Mouse (Mus musculus) embryonic facial prominence, embryonic 11.5 days (tissue): ENCODE data around the gene Rasef. TPM values are rescaled to one million over a fixed set of nuclear protein-coding genes. Genes with fewer than 3 reads are reported as not detected.
A peak's percentile ranks its signal among the peaks of the same experiment; 100 is the strongest.

Experiments
- ATAC-seq: fragments of 200-750 bp; cut with Nextera tagmentation; replicated peaks from 2 replicates; pipeline ENCODE4 v1.8.0; 2017; ENCODE audit warnings: low read depth; ENCODE audit not compliant: insufficient number of reproducible peaks, low FRiP score, low TSS enrichment
- DNase-seq: peaks from one replicate; pipeline ENCODE4 v3.0.0-alpha.2; 2015; ENCODE audit warnings: low spot score
- H3K27ac ChIP-seq: fragments of 300-500 bp; sonication (generic); replicated peaks from 2 replicates; pipeline ENCODE4 v1.5.1; 2014; ENCODE audit warnings: mild to moderate bottlenecking, low read depth, low read length, control low read depth
- H3K27me3 ChIP-seq: fragments of 300-500 bp; sonication (generic); 2 replicates; pipeline ENCODE4 v1.6.1; 2014; ENCODE audit warnings: mild to moderate bottlenecking, low read length, moderate library complexity, mixed read lengths; ENCODE audit not compliant: control insufficient read depth, insufficient read depth
- H3K36me3 ChIP-seq: fragments of 300-500 bp; sonication (generic); replicated peaks from 2 replicates; pipeline ENCODE4 v1.6.1; 2014; ENCODE audit warnings: low read depth, mild to moderate bottlenecking, low read length, moderate library complexity, mixed read lengths; ENCODE audit not compliant: control insufficient read depth, insufficient read depth
- H3K4me1 ChIP-seq: fragments of 300-500 bp; sonication (generic); 2 replicates; pipeline ENCODE4 v1.6.1; 2014; ENCODE audit warnings: low read length, mixed read lengths; ENCODE audit not compliant: control insufficient read depth, insufficient read depth
- H3K4me2 ChIP-seq: fragments of 300-500 bp; sonication (generic); 2 replicates; pipeline ENCODE4 v1.6.1; 2014; ENCODE audit warnings: low read depth, mild to moderate bottlenecking, control low read depth, low read length, moderate library complexity
- H3K4me3 ChIP-seq: fragments of 300-500 bp; sonication (generic); 2 replicates; pipeline ENCODE4 v1.5.1; 2014; ENCODE audit warnings: low read depth, low read length, control low read depth
- H3K9ac ChIP-seq: fragments of 300-500 bp; sonication (generic); replicated peaks from 2 replicates; pipeline ENCODE4 v1.6.1; 2014; ENCODE audit warnings: mild to moderate bottlenecking, control low read depth, low read length
- H3K9me3 ChIP-seq: fragments of 300-500 bp; sonication (generic); replicated peaks from 2 replicates; pipeline ENCODE4 v1.6.1; 2016; ENCODE audit warnings: mild to moderate bottlenecking, low read length, inconsistent platforms, mixed read lengths; ENCODE audit not compliant: control insufficient read depth
- WGBS: fragments of 180-500 bp; shearing (Covaris S2); extraction: QIAGEN DNeasy Blood & Tissue Kit; methylation state at CpG from one replicate; pipeline ENCODE4 v1.1.7; 2014; 5-methylcytosine and 5-hydroxymethylcytosine counted together
- polyA plus RNA-seq: library from polyadenylated mRNA; unstranded; fragments of >200 nt; fragmentation: Nextera tagmentation; extraction: Ambion mirVana; gene quantifications from 2 replicates; pipeline ENCODE4 v1.2.1, GENCODE M21; 2014

Gene Rasef
- polyA plus RNA-seq, 1 experiment from 2014 or later = 3.9 TPM

DNA sequence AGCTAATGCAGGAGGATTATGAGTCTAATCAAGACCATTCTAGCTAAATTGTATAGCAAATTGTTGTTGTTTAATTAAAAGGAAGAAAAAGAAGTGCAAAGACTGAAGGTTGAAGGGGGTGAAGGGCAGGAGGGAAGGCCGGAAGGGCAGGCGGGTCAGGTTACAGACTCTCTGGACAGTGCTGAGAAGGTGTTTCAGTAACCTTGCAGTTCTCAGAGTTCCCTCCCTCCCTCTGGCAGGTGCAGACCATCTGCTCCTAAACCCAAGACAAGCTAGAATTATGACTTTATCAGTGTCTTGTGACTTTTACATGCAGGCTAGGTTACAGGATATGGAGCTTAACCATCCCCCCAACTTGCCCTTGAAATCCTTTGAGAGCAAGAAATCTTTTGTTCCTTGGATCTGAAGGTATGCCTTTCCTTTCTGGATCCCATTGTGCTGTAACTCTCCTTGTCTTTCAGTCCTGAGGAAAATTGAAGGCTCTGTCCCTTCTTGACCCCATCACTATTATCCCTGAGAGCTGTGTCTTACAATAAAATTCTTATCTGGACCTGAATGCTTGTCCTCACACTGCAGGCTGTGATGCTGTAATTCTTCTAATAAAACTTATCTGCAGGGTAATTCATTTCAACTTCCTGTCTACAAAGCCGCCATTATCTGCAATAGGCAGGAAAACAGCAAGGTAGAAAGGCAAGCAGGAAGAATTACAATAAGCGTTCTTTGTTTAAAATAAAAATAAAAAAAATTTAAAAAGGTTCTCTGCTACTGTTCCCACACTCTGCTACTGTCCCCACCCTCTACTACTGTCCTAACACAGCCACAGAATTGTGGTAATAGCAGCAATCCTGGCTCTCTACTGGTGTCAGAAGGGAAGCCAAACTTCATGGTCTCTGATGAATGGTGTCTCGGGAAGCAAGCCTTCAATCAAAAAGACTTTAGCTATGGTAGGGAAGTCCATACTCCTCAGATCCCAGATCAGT is 16.7 kb downstream of the Rasef start:
- Histone ChIP-seq H3K36me3 (no peaks in the 10 kb centered on the region), H3K4me2 (no peak overlapping the region), H3K4me3 (no peak overlapping the region), H3K9me3 (no peaks in the 10 kb centered on the region), H3K9ac (no peak overlapping the region), H3K27ac (no peak overlapping the region), H3K4me1 (no peaks in the 10 kb centered on the region), H3K27me3 (no peaks in the 10 kb centered on the region)
- DNase-seq = no peak
- 54% methylated on average over 5 of the region's 5 CpGs for WGBS
- 0 out of 2 replicates have a peak, but pooled peaks have one; percentile 40 for ATAC-seq

DNA sequence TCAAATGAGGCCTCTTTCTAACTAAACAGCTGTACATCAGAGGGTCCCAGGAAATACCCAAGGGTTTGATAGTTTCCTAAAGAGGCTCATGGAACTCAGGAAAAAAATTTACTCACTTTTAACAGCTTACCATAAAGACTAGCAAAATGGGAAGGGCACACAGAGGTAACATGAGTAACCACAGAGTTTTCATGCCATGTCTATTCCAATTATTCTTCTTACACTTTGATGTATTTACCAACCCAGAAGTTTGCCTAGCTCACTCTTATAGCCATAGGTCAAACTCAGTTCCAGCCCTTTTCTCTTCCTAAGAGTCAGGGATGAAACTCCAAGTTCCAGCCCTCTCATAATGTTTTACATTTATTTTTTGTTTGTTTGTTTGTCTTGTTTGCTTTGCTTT is 18.8 kb downstream of the Rasef start:
- no peak overlapping the region for H3K4me2 ChIP-seq
- DNase-seq (no peak), ATAC-seq (no peak)
- no peak overlapping the region for H3K9ac ChIP-seq
- no peaks in the 10 kb centered on the region for H3K36me3 ChIP-seq
- H3K4me3 ChIP-seq = no peak overlapping the region
- H3K27ac ChIP-seq = no peak overlapping the region
- no peaks in the 10 kb centered on the region for H3K9me3 ChIP-seq
- no peaks in the 10 kb centered on the region for H3K27me3 ChIP-seq
- H3K4me1 ChIP-seq = no peaks in the 10 kb centered on the region

DNA sequence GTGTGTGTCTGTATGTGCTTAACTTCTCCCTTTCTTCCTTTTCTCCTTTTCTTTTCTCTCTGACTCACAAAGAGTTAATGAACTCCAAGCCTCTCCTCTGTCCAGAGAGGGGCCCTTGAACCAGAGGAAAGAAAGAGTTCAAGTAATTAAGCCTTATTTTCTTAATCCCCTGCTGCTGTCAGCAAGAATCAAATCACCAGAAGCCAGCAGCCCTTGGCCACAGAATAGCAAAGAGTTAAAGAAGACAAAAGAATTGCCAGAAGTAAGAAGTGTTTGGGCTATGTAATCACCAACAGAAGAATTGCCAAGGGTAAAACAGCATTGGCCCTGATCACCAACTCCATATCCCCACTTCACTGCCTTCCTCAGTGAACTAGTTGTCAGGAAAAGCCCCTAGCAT is 20.2 kb downstream of the Rasef start:
- ATAC-seq = peak; percentile 49; the same call in 1 of the 2 replicates

DNA sequence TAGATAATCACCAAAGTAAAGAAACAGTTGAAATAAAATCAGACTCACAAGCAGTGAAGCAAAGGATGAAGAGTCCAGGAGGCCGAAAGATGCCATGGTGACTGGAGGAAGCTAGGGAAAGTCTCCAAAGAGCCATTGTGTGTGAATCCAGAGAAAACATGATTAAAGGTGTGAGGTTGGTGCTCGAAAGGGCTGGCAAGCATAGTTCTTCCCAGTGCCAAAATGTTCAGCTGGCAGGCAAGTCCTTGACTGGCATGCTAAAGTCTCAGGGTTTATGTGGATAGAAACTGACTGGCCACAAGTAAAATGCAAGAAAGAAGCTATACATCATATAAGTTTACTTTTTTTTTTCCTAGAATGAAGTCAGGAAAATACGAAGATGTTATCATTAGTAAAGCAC is 22.6 kb downstream of the Rasef start:
- no peak for DNase-seq
- Histone ChIP-seq H3K36me3 (no peaks in the 10 kb centered on the region), H3K27me3 (no peaks in the 10 kb centered on the region), H3K4me1 (no peaks in the 10 kb centered on the region), H3K4me2 (no peak overlapping the region), H3K9me3 (no peaks in the 10 kb centered on the region), H3K27ac (no peak overlapping the region), H3K9ac (no peak overlapping the region), H3K4me3 (no peak overlapping the region)
- no peak for ATAC-seq
- 92% methylated on average over 3 of the region's 3 CpGs for WGBS

More for the DNA sequence above, 20.2 kb downstream of the Rasef start:
- no peak overlapping the region for H3K4me3 ChIP-seq
- no peak overlapping the region for H3K4me2 ChIP-seq
- no peaks in the 10 kb centered on the region for H3K4me1 ChIP-seq
- H3K9ac ChIP-seq = no peak overlapping the region
- no peak overlapping the region for H3K27ac ChIP-seq
- peak; percentile 55 for DNase-seq
- H3K27me3 ChIP-seq = no peaks in the 10 kb centered on the region
- no peaks in the 10 kb centered on the region for H3K36me3 ChIP-seq
- H3K9me3 ChIP-seq = no peaks in the 10 kb centered on the region

DNA sequence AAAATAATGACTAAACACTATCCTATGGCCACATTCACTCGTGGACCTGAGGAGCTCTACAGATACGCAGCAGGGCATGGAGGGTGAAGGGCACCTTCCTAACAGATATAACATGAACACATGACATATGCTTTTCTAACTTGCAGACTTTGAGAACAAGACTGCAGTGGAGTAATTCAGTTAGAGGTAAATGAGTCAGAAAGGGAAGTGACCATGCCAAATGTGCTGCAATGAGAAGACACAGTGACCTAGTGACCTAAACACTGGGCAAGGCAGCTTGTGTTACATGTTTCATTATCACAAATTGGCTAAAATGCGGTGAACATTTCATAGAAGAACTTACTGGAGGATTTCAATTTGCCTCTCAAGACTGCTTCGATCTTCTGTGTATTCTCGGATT is 42.6 kb downstream of the Rasef start:
- no peaks in the 10 kb centered on the region for H3K9me3 ChIP-seq
- no peak overlapping the region for H3K4me2 ChIP-seq
- H3K36me3 ChIP-seq = no peaks in the 10 kb centered on the region
- no peak overlapping the region for H3K9ac ChIP-seq
- H3K4me1 ChIP-seq = no peaks in the 10 kb centered on the region
- no peaks in the 10 kb centered on the region for H3K27me3 ChIP-seq
- no peak overlapping the region for H3K27ac ChIP-seq
- WGBS = 84% methylated on average over 5 of the region's 5 CpGs
- no peak overlapping the region for H3K4me3 ChIP-seq
- ATAC-seq (no peak), DNase-seq (no peak)

DNA sequence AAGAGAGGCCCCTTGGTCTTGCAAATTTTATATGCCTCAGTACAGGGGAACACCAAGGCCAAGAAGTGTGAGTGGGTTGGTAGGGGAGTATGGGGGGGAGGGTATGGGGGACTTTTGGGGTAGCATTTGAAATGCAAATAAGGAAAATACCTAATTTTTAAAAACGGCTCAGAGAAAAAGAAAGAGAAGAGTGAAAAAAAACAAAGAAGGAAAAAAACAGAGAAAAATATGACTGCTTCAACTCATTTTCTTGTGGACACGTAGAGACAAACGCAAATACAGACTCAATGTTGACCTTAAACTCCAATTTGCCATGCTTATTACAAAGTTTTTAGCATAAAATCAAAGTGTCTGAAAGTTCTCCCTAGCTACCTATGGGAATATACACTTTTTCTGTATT is 51.4 kb downstream of the Rasef start:
- DNase-seq (no peak), ATAC-seq (no peak)
- Histone ChIP-seq H3K27me3 (no peaks in the 10 kb centered on the region), H3K4me2 (no peak overlapping the region), H3K36me3 (no peaks in the 10 kb centered on the region), H3K9me3 (no peaks in the 10 kb centered on the region), H3K4me1 (no peaks in the 10 kb centered on the region), H3K27ac (no peak overlapping the region), H3K9ac (no peak overlapping the region), H3K4me3 (no peak overlapping the region)
- 84% methylated on average over 3 of the region's 3 CpGs for WGBS

GRCm38 (mm10) chr4:73719819-73720218 is 71.0 kb downstream of the Rasef start:
- Histone ChIP-seq H3K27me3 (no peaks in the 10 kb centered on the region), H3K9ac (no peak overlapping the region), H3K4me3 (no peak overlapping the region), H3K4me2 (no peak overlapping the region), H3K9me3 (no peaks in the 10 kb centered on the region), H3K4me1 (no peaks in the 10 kb centered on the region), H3K36me3 (no peaks in the 10 kb centered on the region), H3K27ac (no peak overlapping the region)
- no peak for ATAC-seq
- DNase-seq = no peak

GRCm38 (mm10) chr4:73718761-73719160 is 72.0 kb downstream of the Rasef start:
- ATAC-seq (no peak), DNase-seq (no peak)
- Histone ChIP-seq H3K27ac (no peak overlapping the region), H3K4me1 (no peaks in the 10 kb centered on the region), H3K9ac (no peak overlapping the region), H3K27me3 (no peaks in the 10 kb centered on the region), H3K9me3 (no peaks in the 10 kb centered on the region), H3K4me2 (no peak overlapping the region), H3K4me3 (no peak overlapping the region), H3K36me3 (no peaks in the 10 kb centered on the region)
- 83% methylated on average over 1 of the region's 1 CpGs for WGBS
